Mouse (Mus musculus) frontal cortex, adult (tissue): ENCODE results near the gene Stt3b.
A peak's percentile ranks its signal among the peaks of the same experiment; 100 is the strongest.

Experiments used
- ATAC-seq: cut with Nextera tagmentation; 2 replicates; pipeline ENCODE4 v1.9.2; 2017; ENCODE audit warnings: mild to moderate bottlenecking, moderate library complexity, mixed read lengths; ENCODE audit not compliant: low TSS enrichment

Stt3b gene

GRCm38 (mm10) chr9:115310346-115311222 is at the start of gene Stt3b:
TSS of gene Stt3b (minus strand) at chr9:115310421.
- ATAC-seq: peak; percentile 90

DNA sequence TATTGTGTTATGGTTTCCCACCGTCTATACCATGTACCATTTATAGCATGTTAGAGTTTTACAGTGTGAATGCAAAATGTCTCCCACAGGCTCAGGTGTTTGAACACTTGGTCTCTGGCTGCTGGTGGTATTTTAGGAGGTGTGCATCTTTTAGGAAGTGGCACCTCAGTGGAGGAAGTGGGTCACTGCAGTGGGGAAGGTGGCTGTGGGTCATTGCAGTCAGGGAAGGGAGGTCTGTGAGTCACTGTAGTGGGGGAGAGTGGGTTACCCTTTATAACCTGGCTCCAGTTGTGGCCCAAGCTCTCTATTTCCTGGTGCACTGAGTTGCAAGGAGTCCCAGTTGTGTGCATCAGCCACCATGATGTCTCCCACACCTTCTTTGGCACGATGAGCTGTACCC is 48.2 kb upstream of the Stt3b start:
- no peak for ATAC-seq

DNA sequence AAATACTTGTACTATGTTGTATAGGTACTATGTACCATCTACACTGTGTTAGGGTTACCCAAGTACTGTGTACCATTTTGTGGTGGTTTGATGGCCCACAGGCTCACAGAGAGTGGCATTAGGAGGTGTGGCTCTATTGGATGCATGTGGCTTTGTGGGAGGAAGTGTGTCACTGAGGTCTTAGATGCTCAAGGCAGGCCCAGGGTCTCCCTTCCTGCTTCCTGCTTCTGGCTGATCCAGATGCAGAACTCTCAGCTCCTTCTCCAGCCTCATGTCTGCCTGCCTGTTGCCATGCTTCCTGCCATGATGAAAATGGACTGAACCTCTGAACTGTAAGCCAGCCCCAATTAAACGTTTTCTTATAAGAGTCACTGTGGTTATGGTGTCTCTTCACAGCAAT is 47.8 kb upstream of the Stt3b start:
- no peak for ATAC-seq

GRCm38 (mm10) chr9:115356731-115357458 is 46.7 kb upstream of the Stt3b start:
- ATAC-seq: no peak

DNA sequence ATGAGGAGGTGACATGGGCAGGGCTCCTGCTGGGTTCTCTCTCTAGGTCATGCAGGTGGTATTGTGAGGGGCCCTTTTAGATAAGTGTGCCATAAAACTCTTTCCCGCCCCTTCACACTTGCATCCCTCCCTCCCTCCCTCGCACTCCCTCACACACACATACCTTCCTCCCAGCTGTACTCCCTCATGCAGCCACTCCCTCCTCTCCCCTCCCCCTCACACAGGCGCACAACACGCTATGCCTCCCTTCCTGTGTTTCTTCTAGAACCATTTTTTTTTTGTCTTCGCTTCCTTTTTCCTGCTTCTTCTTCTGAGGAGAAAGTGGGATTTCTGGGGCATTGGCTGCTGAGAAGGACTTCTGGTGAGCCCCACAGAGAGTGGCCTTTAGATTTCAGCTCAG is 45.8 kb upstream of the Stt3b start:
- ATAC-seq: no peak

GRCm38 (mm10) chr9:115349741-115350512 is 39.7 kb upstream of the Stt3b start:
- peak; percentile 70 for ATAC-seq

DNA sequence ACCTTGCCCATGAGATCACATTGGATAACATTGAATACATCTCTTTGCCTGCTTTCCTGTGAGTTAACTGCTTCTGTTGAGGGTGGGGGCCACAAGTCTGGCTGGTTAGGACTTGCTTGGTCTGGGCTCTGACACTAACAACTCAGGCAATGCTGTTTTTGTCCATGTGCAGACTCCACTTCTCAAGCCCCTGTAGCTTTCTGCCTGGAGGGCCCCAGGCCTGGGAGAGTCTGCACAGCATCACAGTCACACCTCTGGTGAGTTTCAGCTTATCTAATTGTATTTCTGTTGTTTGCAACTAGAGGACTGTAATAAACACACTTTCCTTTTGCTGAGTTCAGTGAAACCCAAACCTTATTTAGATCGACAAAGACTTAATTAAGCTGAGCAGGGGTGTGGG is 38.9 kb upstream of the Stt3b start:
- no peak for ATAC-seq

- no peak for ATAC-seq
These were observed 34.7 kb upstream of the Stt3b start for GRCm38 (mm10) chr9:115344930-115345329.

- no peak for ATAC-seq
These were observed 31.4 kb upstream of the Stt3b start for GRCm38 (mm10) chr9:115341576-115341975.

DNA sequence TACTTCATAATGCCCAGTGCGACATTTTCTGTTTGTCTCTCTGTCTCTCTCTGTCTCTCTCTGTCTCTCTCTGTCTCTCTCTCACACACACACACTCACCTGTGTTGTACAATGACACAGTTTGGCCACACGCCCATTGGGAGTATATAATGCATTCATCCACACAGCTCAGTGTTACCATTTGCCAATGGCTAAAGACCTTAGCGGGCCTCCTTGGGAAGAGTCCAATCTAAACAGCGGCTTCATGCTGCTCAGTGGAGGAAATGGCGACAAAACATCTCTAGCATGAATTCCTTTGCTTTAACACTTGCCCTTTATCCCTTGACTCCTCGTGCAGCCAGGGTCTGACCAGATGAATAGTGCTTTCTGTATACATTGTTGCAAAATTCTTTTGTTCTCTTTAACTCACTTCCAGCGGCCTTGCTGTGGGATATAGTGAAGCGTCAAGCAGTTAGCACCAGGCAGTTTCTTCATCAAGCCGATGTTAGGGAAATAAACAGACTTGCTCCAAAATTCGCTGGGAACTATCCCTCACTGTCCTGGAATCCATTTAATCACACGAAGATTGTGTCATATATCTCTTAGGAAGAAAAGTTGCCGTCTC is 30.1 kb upstream of the Stt3b start:
- ATAC-seq: no peak

GRCm38 (mm10) chr9:115338816-115339215 is 28.6 kb upstream of the Stt3b start:
- ATAC-seq: peak; percentile 97

GRCm38 (mm10) chr9:115333016-115333415 is 22.8 kb upstream of the Stt3b start:
- ATAC-seq: no peak

- ATAC-seq: no peak
These were observed 22.1 kb upstream of the Stt3b start for GRCm38 (mm10) chr9:115332339-115332738.

GRCm38 (mm10) chr9:115330861-115331476 is 20.7 kb upstream of the Stt3b start:
- no peak for ATAC-seq

GRCm38 (mm10) chr9:115326533-115326890 is 16.3 kb upstream of the Stt3b start:
- ATAC-seq: no peak

DNA sequence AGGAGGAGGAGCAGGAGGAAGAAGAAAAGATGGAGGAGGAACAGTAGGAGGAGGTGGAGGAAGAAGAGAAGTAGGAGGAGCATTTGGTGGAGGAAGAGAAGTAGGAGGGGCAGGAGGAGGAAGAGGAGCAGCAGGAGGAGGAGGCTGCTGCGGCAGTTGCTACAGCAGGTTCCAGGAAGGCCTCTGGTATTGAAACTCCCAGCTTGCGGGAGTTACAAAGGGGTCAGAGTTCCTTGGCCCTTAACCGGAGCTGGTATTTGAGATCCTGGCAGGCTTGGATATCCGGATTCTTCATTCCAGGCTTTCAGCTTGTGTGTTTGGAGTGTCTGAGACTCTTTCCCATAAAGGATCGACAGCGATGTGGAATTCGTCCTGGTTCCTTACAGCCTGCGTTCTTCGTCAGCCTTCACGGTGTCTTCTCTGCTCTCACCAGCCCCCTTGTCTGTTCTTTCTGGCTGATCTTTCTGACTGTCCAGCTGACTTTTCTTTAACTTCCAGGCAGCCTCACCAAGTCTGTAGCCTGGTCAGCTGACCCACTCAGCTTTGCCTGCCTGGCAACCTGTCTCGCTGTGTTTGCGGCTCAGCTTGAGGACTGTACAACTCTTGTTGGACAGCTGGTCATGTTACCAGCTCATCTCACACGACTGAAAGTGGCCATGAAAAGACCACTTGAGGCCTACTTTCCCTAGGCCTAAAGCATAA is 15.8 kb upstream of the Stt3b start:
- ATAC-seq: no peak

- ATAC-seq: no peak
These were observed 13.4 kb upstream of the Stt3b start for GRCm38 (mm10) chr9:115323572-115323971.

GRCm38 (mm10) chr9:115322385-115322784 is 12.2 kb upstream of the Stt3b start:
- no peak for ATAC-seq

- ATAC-seq: no peak
These were observed 10.8 kb upstream of the Stt3b start for GRCm38 (mm10) chr9:115321052-115321451.

- no peak for ATAC-seq
These were observed 9.9 kb upstream of the Stt3b start for GRCm38 (mm10) chr9:115320156-115320555.
